Mouse (Mus musculus): ENCODE data around the gene Ccl26. TPM values are rescaled to one million over a fixed set of nuclear protein-coding genes. Genes with fewer than 3 reads are reported as not detected.

The Ccl26 gene
- total and polyA plus RNA-seq, 3 experiments: not detected

GRCm38 (mm10) chr5:135568698-135569097 is 5.3 kb upstream of the Ccl26 start:
- Histone ChIP-seq H3K27ac (no peak overlapping the region), H3K4me1 (ENCODE audit: control insufficient read depth, insufficient read depth, low read length) (no peaks in the 10 kb centered on the region), H3K4me3 (no peak overlapping the region), H3K36me3 (ENCODE audit: control insufficient read depth, insufficient read depth, low read length) (no peaks in the 10 kb centered on the region), H3K9ac (ENCODE audit: low read depth, low read length) (no peak overlapping the region), H3K27me3 (ENCODE audit: control insufficient read depth, insufficient read depth, low read length) (no peaks in the 10 kb centered on the region), H3K79me2 (replicated peaks; ENCODE audit: control insufficient read depth, insufficient read depth, low read length) (no peaks in the 10 kb centered on the region)
- 49% methylated on average over 6 of the region's 6 CpGs for WGBS
- no peak for TF ChIP-seq EP300 (IDR thresholded peaks at IDR 0.05; ENCODE audit: insufficient read depth, low read depth, low read length)
- no peak for TF ChIP-seq CTCF (IDR thresholded peaks at IDR 0.05)
- no peak for TF ChIP-seq POLR2A (IDR thresholded peaks at IDR 0.05; ENCODE audit: insufficient read depth, low read depth, low read length)
- intact Hi-C loops (cut with DNase I): no loop called here
- no peak for DNase-seq

- TF ChIP-seq EP300 (IDR thresholded peaks at IDR 0.05; ENCODE audit: insufficient read depth, low read depth, low read length) (no peak), POLR2A (IDR thresholded peaks at IDR 0.05; ENCODE audit: insufficient read depth, low read depth, low read length) (no peak), CTCF (IDR thresholded peaks at IDR 0.05) (no peak)
- no peak overlapping the region for H3K27ac ChIP-seq
- intact Hi-C loops (cut with DNase I): no loop called here
Measured at GRCm38 (mm10) chr5:135567556-135568265, 4.3 kb upstream of the Ccl26 start.

GRCm38 (mm10) chr5:135557671-135558070 is 5.7 kb downstream of the Ccl26 start:
- 34% methylated on average over 3 of the region's 3 CpGs for WGBS
- no peak for TF ChIP-seq EP300 (IDR thresholded peaks at IDR 0.05; ENCODE audit: insufficient read depth, low read depth, low read length)
- TF ChIP-seq POLR2A (IDR thresholded peaks at IDR 0.05; ENCODE audit: insufficient read depth, low read depth, low read length): no peak
- no peak for TF ChIP-seq CTCF (IDR thresholded peaks at IDR 0.05)
- H3K27me3 ChIP-seq (ENCODE audit: control insufficient read depth, insufficient read depth, low read length): no peaks in the 10 kb centered on the region

More at GRCm38 (mm10) chr5:135567556-135568265, 4.3 kb upstream of the Ccl26 start:
- Histone ChIP-seq H3K36me3 (ENCODE audit: control insufficient read depth, insufficient read depth, low read length) (no peaks in the 10 kb centered on the region), H3K27me3 (ENCODE audit: control insufficient read depth, insufficient read depth, low read length) (no peaks in the 10 kb centered on the region), H3K9ac (ENCODE audit: low read depth, low read length) (no peak overlapping the region), H3K79me2 (replicated peaks; ENCODE audit: control insufficient read depth, insufficient read depth, low read length) (no peaks in the 10 kb centered on the region), H3K4me3 (no peak overlapping the region), H3K4me1 (ENCODE audit: control insufficient read depth, insufficient read depth, low read length) (no peaks in the 10 kb centered on the region)
- DNase-seq: no peak
- 68% methylated on average over 6 of the region's 6 CpGs for WGBS

GRCm38 (mm10) chr5:135557051-135557450 is 6.3 kb downstream of the Ccl26 start:
- no peaks in the 10 kb centered on the region for H3K36me3 ChIP-seq (ENCODE audit: control insufficient read depth, insufficient read depth, low read length)
- no peak overlapping the region for H3K9ac ChIP-seq (ENCODE audit: low read depth, low read length)
- H3K79me2 ChIP-seq (replicated peaks; ENCODE audit: control insufficient read depth, insufficient read depth, low read length): no peaks in the 10 kb centered on the region
- no peak for DNase-seq
- no peak overlapping the region for H3K4me3 ChIP-seq
- no peaks in the 10 kb centered on the region for H3K4me1 ChIP-seq (ENCODE audit: control insufficient read depth, insufficient read depth, low read length)
- no peaks in the 10 kb centered on the region for H3K27me3 ChIP-seq (ENCODE audit: control insufficient read depth, insufficient read depth, low read length)
- TF ChIP-seq EP300 (IDR thresholded peaks at IDR 0.05; ENCODE audit: insufficient read depth, low read depth, low read length): no peak
- no peak for TF ChIP-seq POLR2A (IDR thresholded peaks at IDR 0.05; ENCODE audit: insufficient read depth, low read depth, low read length)
- TF ChIP-seq CTCF (IDR thresholded peaks at IDR 0.05): no peak
- intact Hi-C loops (cut with DNase I): no loop called here
- H3K27ac ChIP-seq: no peak overlapping the region
- 38% methylated on average over 4 of the region's 4 CpGs for WGBS

More at GRCm38 (mm10) chr5:135557671-135558070, 5.7 kb downstream of the Ccl26 start:
- no peak for DNase-seq
- H3K9ac ChIP-seq (ENCODE audit: low read depth, low read length): no peak overlapping the region
- H3K4me1 ChIP-seq (ENCODE audit: control insufficient read depth, insufficient read depth, low read length): no peaks in the 10 kb centered on the region
- no peaks in the 10 kb centered on the region for H3K36me3 ChIP-seq (ENCODE audit: control insufficient read depth, insufficient read depth, low read length)
- no peak overlapping the region for H3K27ac ChIP-seq
- no peak overlapping the region for H3K4me3 ChIP-seq
- intact Hi-C loops (cut with DNase I): no loop called here
- H3K79me2 ChIP-seq (replicated peaks; ENCODE audit: control insufficient read depth, insufficient read depth, low read length): no peaks in the 10 kb centered on the region

- TF ChIP-seq EP300 (IDR thresholded peaks at IDR 0.05; ENCODE audit: insufficient read depth, low read depth, low read length) (no peak), POLR2A (IDR thresholded peaks at IDR 0.05; ENCODE audit: insufficient read depth, low read depth, low read length) (no peak), CTCF (IDR thresholded peaks at IDR 0.05) (no peak)
- no peaks in the 10 kb centered on the region for H3K27me3 ChIP-seq (ENCODE audit: control insufficient read depth, insufficient read depth, low read length)
- WGBS: 60% methylated on average over 4 of the region's 4 CpGs
- intact Hi-C loops (cut with DNase I): no loop called here
- H3K36me3 ChIP-seq (ENCODE audit: control insufficient read depth, insufficient read depth, low read length): no peaks in the 10 kb centered on the region
- DNase-seq: no peak
- H3K27ac ChIP-seq: no peak overlapping the region
- no peaks in the 10 kb centered on the region for H3K4me1 ChIP-seq (ENCODE audit: control insufficient read depth, insufficient read depth, low read length)
- no peak overlapping the region for H3K9ac ChIP-seq (ENCODE audit: low read depth, low read length)
- no peaks in the 10 kb centered on the region for H3K79me2 ChIP-seq (replicated peaks; ENCODE audit: control insufficient read depth, insufficient read depth, low read length)
- no peak overlapping the region for H3K4me3 ChIP-seq
Measured at GRCm38 (mm10) chr5:135556259-135556658, 7.1 kb downstream of the Ccl26 start.

GRCm38 (mm10) chr5:135551591-135551990 is 11.8 kb downstream of the Ccl26 start:
- no peak for DNase-seq
- Histone ChIP-seq H3K4me1 (ENCODE audit: control insufficient read depth, insufficient read depth, low read length) (no peaks in the 10 kb centered on the region), H3K4me3 (no peak overlapping the region), H3K9ac (ENCODE audit: low read depth, low read length) (no peak overlapping the region), H3K27me3 (ENCODE audit: control insufficient read depth, insufficient read depth, low read length) (no peaks in the 10 kb centered on the region), H3K36me3 (ENCODE audit: control insufficient read depth, insufficient read depth, low read length) (no peaks in the 10 kb centered on the region), H3K79me2 (replicated peaks; ENCODE audit: control insufficient read depth, insufficient read depth, low read length) (no peaks in the 10 kb centered on the region), H3K27ac (no peak overlapping the region)
- intact Hi-C loops (cut with DNase I): loop anchor here (5.0 kb wide), 2 partner anchors 66 to 211 kb away; no protein-coding TSS in a partner anchor
- 45% methylated on average over 3 of the region's 3 CpGs for WGBS
- no peak for TF ChIP-seq POLR2A (IDR thresholded peaks at IDR 0.05; ENCODE audit: insufficient read depth, low read depth, low read length)
- no peak for TF ChIP-seq EP300 (IDR thresholded peaks at IDR 0.05; ENCODE audit: insufficient read depth, low read depth, low read length)
- TF ChIP-seq CTCF (IDR thresholded peaks at IDR 0.05): no peak

Measured in heart, adult 2 months (tissue).